Mouse (Mus musculus) heart, adult 2 months (tissue): Measurements from ENCODE around the gene Lmo1. TPM values are rescaled to one million over a fixed set of nuclear protein-coding genes. Genes with fewer than 3 reads are reported as not detected.

Source experiments
- DNase-seq, 2 experiments: peaks; one replicate each; pipeline ENCODE4 v3.0.0; 2021
- H3K27ac ChIP-seq: fragments of 200-600 bp; 2 replicates; pipeline ENCODE4 v1.8.1; 2022
- H3K27me3 ChIP-seq: fragments of 200-500 bp; 2 replicates; pipeline ENCODE4 v1.6.1; 2012; ENCODE audit warnings: mild to moderate bottlenecking, low read length, inconsistent platforms, mixed read lengths; ENCODE audit not compliant: control insufficient read depth, insufficient read depth
- H3K36me3 ChIP-seq: fragments of 200-500 bp; 2 replicates; pipeline ENCODE4 v1.6.1; 2012; ENCODE audit warnings: low read length, inconsistent platforms; ENCODE audit not compliant: control insufficient read depth, insufficient read depth
- H3K4me1 ChIP-seq: fragments of 200-500 bp; 2 replicates; pipeline ENCODE4 v1.6.1; 2011; ENCODE audit warnings: low read length; ENCODE audit not compliant: control insufficient read depth, insufficient read depth
- H3K4me3 ChIP-seq: fragments of 200-600 bp; 2 replicates; pipeline ENCODE4 v1.8.1; 2022
- H3K79me2 ChIP-seq: fragments of 200-500 bp; replicated peaks from 2 replicates; pipeline ENCODE4 v1.6.1; 2012; ENCODE audit warnings: mild to moderate bottlenecking, inconsistent platforms, low read length, moderate library complexity, mixed read lengths; ENCODE audit not compliant: control insufficient read depth, insufficient read depth
- H3K9ac ChIP-seq: fragments of 200-500 bp; 2 replicates; pipeline ENCODE4 v1.6.1; 2012; ENCODE audit warnings: low read depth, mild to moderate bottlenecking, control low read depth, inconsistent platforms, low read length, mixed read lengths
- CTCF ChIP-seq: fragments of 200-600 bp; IDR thresholded peaks from 2 replicates; pipeline ENCODE4 v1.8.1; 2022; ENCODE audit warnings: antibody characterized with exemption, mild to moderate bottlenecking, moderate library complexity
- EP300 ChIP-seq: fragments of 200-500 bp; IDR thresholded peaks from 2 replicates; pipeline ENCODE4 v1.6.1; 2011; ENCODE audit warnings: low read depth, low read length, control low read depth; ENCODE audit not compliant: insufficient read depth
- POLR2A ChIP-seq: fragments of 200-500 bp; IDR thresholded peaks from 2 replicates; pipeline ENCODE4 v1.6.1; 2011; ENCODE audit warnings: mild to moderate bottlenecking, low read depth, low read length, control low read depth; ENCODE audit not compliant: insufficient read depth
- WGBS: fragments of 180-500 bp; shearing (Covaris S2); methylation state at CpG from one replicate; pipeline ENCODE4 v1.1.7; 2018; 5-methylcytosine and 5-hydroxymethylcytosine counted together
- intact Hi-C: fragments of 180-260 bp; cut with DNase I; formaldehyde crosslinking; loops from one replicate; pipeline ENCODE4 v1.15.1; 2025
- polyA plus RNA-seq: library from polyadenylated mRNA; depleted of rRNA; stranded (reverse); fragments of >200 nt; gene quantifications from 2 replicates; pipeline ENCODE4 v1.2.3, GENCODE M21; 2012
- total RNA-seq, 2 experiments: library from RNA; stranded (reverse); gene quantifications; 2 replicates each; pipeline ENCODE4 v1.2.3; 2021

Lmo1 gene
- total and polyA plus RNA-seq, 3 experiments, result 2.0 to 8.1 (median 2.8) TPM

GRCm38 (mm10) chr7:109185975-109186374 lies 11.0 kb upstream of the Lmo1 start:
- Histone ChIP-seq H3K27me3 (no peaks in the 10 kb centered on the region), H3K79me2 (no peaks in the 10 kb centered on the region), H3K4me3 (no peak overlapping the region), H3K27ac (no peak overlapping the region), H3K36me3 (no peaks in the 10 kb centered on the region), H3K4me1 (peaks cover 5% of the 10 kb centered on the region), H3K9ac (no peak overlapping the region)
- no peak for DNase-seq
- TF ChIP-seq CTCF (no peak), POLR2A (no peak), EP300 (no peak)
- intact Hi-C loops, result loop anchor here (2.0 kb wide), 1 partner anchor 15 kb away; no protein-coding TSS in a partner anchor
- WGBS, result 93% methylated on average over 2 of the region's 2 CpGs

GRCm38 (mm10) chr7:109185564-109185963 lies 10.6 kb upstream of the Lmo1 start:
- Histone ChIP-seq H3K27me3 (no peaks in the 10 kb centered on the region), H3K36me3 (no peaks in the 10 kb centered on the region)
- intact Hi-C loops, result no loop called here

GRCm38 (mm10) chr7:109176688-109177087 lies 1.7 kb upstream of the Lmo1 start:
- intact Hi-C loops, result no loop called here
- H3K79me2 ChIP-seq, result no peaks in the 10 kb centered on the region
- 58% methylated on average over 3 of the region's 3 CpGs for WGBS
- no peak overlapping the region for H3K27ac ChIP-seq
- 0 out of 2 replicates have a peak, but pooled peaks cover 2% of the 10 kb centered on the region for H3K4me1 ChIP-seq
- no peak for DNase-seq
- H3K27me3 ChIP-seq, result no peaks in the 10 kb centered on the region; the same call in 1 of the 2 replicates
- H3K36me3 ChIP-seq, result no peaks in the 10 kb centered on the region
- no peak overlapping the region for H3K4me3 ChIP-seq
- TF ChIP-seq POLR2A, result no peak
- TF ChIP-seq CTCF, result no peak
- TF ChIP-seq EP300, result no peak
- H3K9ac ChIP-seq, result no peak overlapping the region

More at GRCm38 (mm10) chr7:109185564-109185963, 10.6 kb upstream of the Lmo1 start:
- no peak overlapping the region for H3K27ac ChIP-seq
- TF ChIP-seq POLR2A (no peak), EP300 (no peak), CTCF (no peak)
- H3K79me2 ChIP-seq, result no peaks in the 10 kb centered on the region
- H3K4me3 ChIP-seq, result no peak overlapping the region
- DNase-seq, result no peak
- H3K9ac ChIP-seq, result no peak overlapping the region
- WGBS, result 80% methylated on average over 5 of the region's 5 CpGs
- peaks cover 5% of the 10 kb centered on the region for H3K4me1 ChIP-seq

GRCm38 (mm10) chr7:109175670-109176625 lies 941 bp upstream of the Lmo1 start:
- H3K79me2 ChIP-seq, result no peaks in the 10 kb centered on the region
- no peak overlapping the region for H3K9ac ChIP-seq
- no peak for DNase-seq
- H3K27me3 ChIP-seq, result no peaks in the 10 kb centered on the region; the same call in 1 of the 2 replicates
- 36% methylated on average over 13 of the region's 13 CpGs for WGBS
- 0 out of 2 replicates have a peak, but pooled peaks cover 2% of the 10 kb centered on the region for H3K4me1 ChIP-seq
- TF ChIP-seq EP300 (no peak), CTCF (no peak), POLR2A (no peak)
- H3K4me3 ChIP-seq, result no peak overlapping the region; the same call in 1 of the 2 replicates
- H3K27ac ChIP-seq, result no peak overlapping the region
- no peaks in the 10 kb centered on the region for H3K36me3 ChIP-seq
- intact Hi-C loops, result no loop called here

GRCm38 (mm10) chr7:109174337-109174948 lies 564 bp downstream of the Lmo1 start:
- Histone ChIP-seq H3K4me1 (0 out of 2 replicates have a peak, but pooled peaks cover 2% of the 10 kb centered on the region), H3K27ac (peak overlapping the region; percentile 57), H3K36me3 (no peaks in the 10 kb centered on the region), H3K4me3 (peak overlapping the region; percentile 59), H3K27me3 (peaks cover 3% of the 10 kb centered on the region; the same call in 1 of the 2 replicates), H3K9ac (peak overlapping the region; percentile 88), H3K79me2 (no peaks in the 10 kb centered on the region)
- WGBS, result 9% methylated on average over 31 of the region's 31 CpGs
- DNase-seq, result peak; percentile 57 to 66
- intact Hi-C loops, result no loop called here
- no peak for TF ChIP-seq EP300
- no peak for TF ChIP-seq POLR2A
- TF ChIP-seq CTCF, result no peak

GRCm38 (mm10) chr7:109171874-109172273 lies 3.1 kb downstream of the Lmo1 start:
- H3K79me2 ChIP-seq, result no peaks in the 10 kb centered on the region
- H3K4me1 ChIP-seq, result 0 out of 2 replicates have a peak, but pooled peaks cover 2% of the 10 kb centered on the region
- TF ChIP-seq POLR2A (no peak), CTCF (no peak), EP300 (no peak)
- no peak for DNase-seq
- no peak overlapping the region for H3K4me3 ChIP-seq
- H3K27ac ChIP-seq, result no peak overlapping the region
- H3K9ac ChIP-seq, result no peak overlapping the region
- 70% methylated on average over 3 of the region's 3 CpGs for WGBS
- H3K36me3 ChIP-seq, result no peaks in the 10 kb centered on the region
- H3K27me3 ChIP-seq, result peaks cover 8% of the 10 kb centered on the region; the same call in 1 of the 2 replicates
- intact Hi-C loops, result loop anchor here (2.0 kb wide), 1 partner anchor 15 kb away; no protein-coding TSS in a partner anchor
